Mouse (Mus musculus): Measurements from ENCODE around the gene Ppp4r3b. TPM values are rescaled to one million over a fixed set of nuclear protein-coding genes. Genes with fewer than 3 reads are reported as not detected.
A peak's percentile ranks its signal among the peaks of the same experiment; 100 is the strongest.

Ppp4r3b gene
- total and polyA plus RNA-seq, 3 experiments: 58.9 to 145 (median 95.7) TPM

GRCm38 (mm10) chr11:29173125-29173631 lies 488 bp downstream of the Ppp4r3b start:
- Histone ChIP-seq H3K27ac (ENCODE audit: control insufficient read depth, low read depth, low read length) (peak overlapping the region; percentile 86), H3K9ac (ENCODE audit: control insufficient read depth, low read depth, low read length, poor library complexity, severe bottlenecking) (peak overlapping the region; percentile 93), H3K79me2 (ENCODE audit: control insufficient read depth, insufficient read depth, low read length, poor library complexity) (peaks cover 33% of the 10 kb centered on the region), H3K9me3 (replicated peaks; ENCODE audit: insufficient read depth, low read length) (no peaks in the 10 kb centered on the region), H3K4me1 (ENCODE audit: control insufficient read depth in 1 of 2, insufficient read depth in 2 of 2, low read length in 2 of 2) (peaks cover 14 to 32% of the 10 kb centered on the region in 2 experiments; a peak in 3 of 4 replicates), H3K36me3 (ENCODE audit: control insufficient read depth in 1 of 2, insufficient read depth in 2 of 2, low read length in 2 of 2) (peaks cover 12 to 24% of the 10 kb centered on the region in 2 experiments), H3K4me3 (ENCODE audit: control insufficient read depth in 1 of 2, insufficient read depth in 1 of 2, low read depth in 2 of 2, low read length in 2 of 2) (peak overlapping the region; percentile 76 to 85), H3K27me3 (ENCODE audit: control insufficient read depth in 1 of 2, insufficient read depth in 2 of 2, low read length in 2 of 2) (no peaks in the 10 kb centered on the region)
- DNase-seq (ENCODE audit: low read depth, low spot score): peak; percentile 88
- TF ChIP-seq ZNF384 (IDR thresholded peaks at IDR 0.05; ENCODE audit: low read depth, low read length): peak; percentile 12; the same call in 1 of the 2 replicates
- TF ChIP-seq TCF12 (IDR thresholded peaks at IDR 0.05; ENCODE audit: low read depth, low read length): no peak
- TF ChIP-seq CHD2 (IDR thresholded peaks at IDR 0.05; ENCODE audit: low read length): no peak
- no peak; the same call in 1 of the 2 replicates for TF ChIP-seq MXI1 (IDR thresholded peaks at IDR 0.05; ENCODE audit: low read depth, low read length)
- TF ChIP-seq POLR2AphosphoS2 (IDR thresholded peaks at IDR 0.05; ENCODE audit: low read length): no peak
- no peak; the same call in 1 of the 2 replicates for TF ChIP-seq MYC (IDR thresholded peaks at IDR 0.05; ENCODE audit: low read depth, low read length)
- TF ChIP-seq E2F4 (IDR thresholded peaks at IDR 0.05; ENCODE audit: borderline replicate concordance, low read depth, low read length): no peak
- TF ChIP-seq EP300 (IDR thresholded peaks at IDR 0.05; ENCODE audit: low read depth in 1 of 2, low read length in 2 of 2): no peak
- TF ChIP-seq GABPA (IDR thresholded peaks at IDR 0.05; ENCODE audit: low read depth, low read length): no peak
- no peak for TF ChIP-seq ELF1 (IDR thresholded peaks at IDR 0.05; ENCODE audit: low read depth, low read length)
- TF ChIP-seq POLR2AphosphoS5 (IDR thresholded peaks at IDR 0.05; ENCODE audit: borderline replicate concordance, low read depth, low read length): no peak
- peak; percentile 58; the same call in 1 of the 2 replicates for TF ChIP-seq TBP (IDR thresholded peaks at IDR 0.05; ENCODE audit: low read depth, low read length)
- TF ChIP-seq RAD21 (IDR thresholded peaks at IDR 0.05; ENCODE audit: low read depth, low read length): no peak
- TF ChIP-seq ZMIZ1 (IDR thresholded peaks at IDR 0.05; ENCODE audit: low read depth, low read length): peak; percentile 24
- no peak for TF ChIP-seq RCOR1 (IDR thresholded peaks at IDR 0.05; ENCODE audit: low read depth, low read length)
- no peak for TF ChIP-seq HCFC1 (IDR thresholded peaks at IDR 0.05; ENCODE audit: low read depth, low read length)
- no peak for TF ChIP-seq MEF2A (IDR thresholded peaks at IDR 0.05; ENCODE audit: extremely low read depth, insufficient replicate concordance, low read depth, low read length, poor library complexity, severe bottlenecking)
- no peak for TF ChIP-seq USF1 (IDR thresholded peaks at IDR 0.05; ENCODE audit: low read depth, low read length)
- TF ChIP-seq BHLHE40 (IDR thresholded peaks at IDR 0.05; ENCODE audit: borderline replicate concordance, low read depth, low read length): no peak
- no peak; the same call in 1 of the 2 replicates for TF ChIP-seq UBTF (IDR thresholded peaks at IDR 0.05; ENCODE audit: borderline replicate concordance, insufficient read depth, low read depth, low read length)
- 0 out of 2 replicates have a peak, but pooled peaks have one; percentile 20 for TF ChIP-seq MAX (IDR thresholded peaks at IDR 0.05; ENCODE audit: low read length)
- TF ChIP-seq JUND (IDR thresholded peaks at IDR 0.05; ENCODE audit: low read depth, low read length): no peak
- peak; percentile 86; the same call in 1 of the 2 replicates for TF ChIP-seq CHD1 (IDR thresholded peaks at IDR 0.05; ENCODE audit: low read depth, low read length)
- TF ChIP-seq MAFK (IDR thresholded peaks at IDR 0.05; ENCODE audit: borderline replicate concordance, low read depth, low read length): no peak
- TF ChIP-seq MYB (IDR thresholded peaks at IDR 0.05; ENCODE audit: low read depth, low read length): no peak
- TF ChIP-seq POLR2A (IDR thresholded peaks at IDR 0.05; ENCODE audit: control insufficient read depth in 1 of 2, insufficient read depth in 1 of 2, low read depth in 1 of 2, low read length in 2 of 2, poor library complexity in 1 of 2): no peak
- no peak for TF ChIP-seq GATA1 (IDR thresholded peaks at IDR 0.05; ENCODE audit: low read depth, low read length)
- no peak for TF ChIP-seq MAZ (IDR thresholded peaks at IDR 0.05; ENCODE audit: low read depth, low read length)
- TF ChIP-seq SIN3A (IDR thresholded peaks at IDR 0.05; ENCODE audit: low read length): no peak; the same call in 1 of the 2 replicates
- TF ChIP-seq NELFE (IDR thresholded peaks at IDR 0.05; ENCODE audit: low read depth, low read length): no peak
- no peak for TF ChIP-seq ETS1 (IDR thresholded peaks at IDR 0.05; ENCODE audit: low read depth, low read length)
- TF ChIP-seq KAT2A (conservative IDR thresholded peaks at IDR 0.05; ENCODE audit: low read depth, low read length): no peak
- TF ChIP-seq ZKSCAN1 (IDR thresholded peaks at IDR 0.05; ENCODE audit: low read depth, low read length): no peak
- no peak for TF ChIP-seq USF2 (IDR thresholded peaks at IDR 0.05; ENCODE audit: borderline replicate concordance in 1 of 2, insufficient read depth in 1 of 2, low read depth in 1 of 2, low read length in 2 of 2)
- no peak for TF ChIP-seq SMC3 (IDR thresholded peaks at IDR 0.05; ENCODE audit: low read depth, low read length)
- no peak for TF ChIP-seq NRF1 (IDR thresholded peaks at IDR 0.05; ENCODE audit: insufficient read depth, low read depth, low read length, poor library complexity, severe bottlenecking)
- no peak for TF ChIP-seq TAL1 (IDR thresholded peaks at IDR 0.05; ENCODE audit: low read length)
